Mouse (Mus musculus): ENCODE data around the gene Folr2.

GRCm38 (mm10) chr7:101880855-101881254, 23.9 kb upstream of the Folr2 start:
- TF ChIP-seq CTCF (IDR thresholded peaks at IDR 0.05; ENCODE audit: extremely low read depth, insufficient read depth, low read length): no peak
- no peak for TF ChIP-seq POLR2A (IDR thresholded peaks at IDR 0.05; ENCODE audit: extremely low read depth, insufficient read depth, low read length)

All from cortical plate, adult 2 months (tissue).